8 mouse cellular contexts compared by ENCODE assay signal in genomic region chr10:118141018-118141883, GRCm38 (mm10). TPM values are rescaled to one million over a fixed set of nuclear protein-coding genes. Genes with fewer than 3 reads are reported as not detected.
A peak's percentile ranks its signal among the peaks of the same experiment; 100 is the strongest.
DNase-seq lines count a peak whose midpoint lies in the region; ATAC-seq and TF ChIP-seq lines count a peak whose summit lies in the region.

Mdm1 (plus strand) TSS chr10:118141811.

- H3K4me3 ChIP-seq in embryonic facial prominence, embryonic 14.5 days (ENCODE audit: low read depth, low read length) = peak within 1 kb of the TSS; percentile 76
- peak within 1 kb of the TSS; percentile 63 for H3K4me3 ChIP-seq in heart, adult 2 months
- H3K4me3 ChIP-seq in limb, embryonic 13.5 days = peak within 1 kb of the TSS; percentile 87
- H3K4me3 ChIP-seq in midbrain, embryonic 16.5 days (ENCODE audit: low read depth, low read length) = peak within 1 kb of the TSS; percentile 81

- peak; percentile 97 for DNase-seq in 3T3-L1 (ENCODE audit: low read depth, low spot score)
- DNase-seq in adrenal gland, postnatal 4 days (ENCODE audit: low spot score in 2 of 2) = peak; percentile 94 to 98
- peak; percentile 100 for DNase-seq in embryonic facial prominence, embryonic 14.5 days (ENCODE audit: low spot score)
- DNase-seq in heart, adult 2 months = peak; percentile 99
- DNase-seq in kidney, adult 8-10 months = peak; percentile 98 to 99
- DNase-seq in spleen, postnatal 10 days (ENCODE audit: low spot score in 2 of 2) = peak; percentile 97

- H3K79me2 ChIP-seq in heart, adult 2 months (replicated peaks; ENCODE audit: control insufficient read depth, insufficient read depth, low read length) = no peaks in the 10 kb centered on the region

- H3K9ac ChIP-seq in embryonic facial prominence, embryonic 14.5 days (ENCODE audit: low read depth, low read length) = peak within 1 kb of the TSS; percentile 74
- peak within 1 kb of the TSS; percentile 79 for H3K9ac ChIP-seq in heart, adult 2 months (ENCODE audit: low read depth, low read length)
- peak within 1 kb of the TSS; percentile 79 for H3K9ac ChIP-seq in limb, embryonic 13.5 days
- H3K9ac ChIP-seq in midbrain, embryonic 16.5 days (ENCODE audit: low read depth, low read length) = peak within 1 kb of the TSS; percentile 76

- peak; percentile 100 for ATAC-seq in embryonic facial prominence, embryonic 14.5 days (ENCODE audit: low read depth)
- peak; percentile 100 for ATAC-seq in limb, embryonic 13.5 days (ENCODE audit: low FRiP score, low read depth)
- ATAC-seq in midbrain, embryonic 16.5 days = peak; percentile 100

- TF ChIP-seq POLR2A in heart, adult 2 months (IDR thresholded peaks at IDR 0.05; ENCODE audit: insufficient read depth, low read depth, low read length) = peak; percentile 56

- 0 out of 2 replicates have a peak, but pooled peaks cover 3% of the 10 kb centered on the region for H3K4me1 ChIP-seq in embryonic facial prominence, embryonic 14.5 days (ENCODE audit: control insufficient read depth, insufficient read depth, low read length)
- H3K4me1 ChIP-seq in heart, adult 2 months (ENCODE audit: control insufficient read depth, insufficient read depth, low read length) = no peaks in the 10 kb centered on the region
- H3K4me1 ChIP-seq in limb, embryonic 13.5 days = peaks cover 14% of the 10 kb centered on the region
- H3K4me1 ChIP-seq in midbrain, embryonic 16.5 days (ENCODE audit: control insufficient read depth, insufficient read depth, low read length) = peaks cover 7% of the 10 kb centered on the region

- H3K4me2 ChIP-seq in embryonic facial prominence, embryonic 14.5 days (ENCODE audit: low read depth, low read length) = peak within 1 kb of the TSS; percentile 73
- peak within 1 kb of the TSS; percentile 77 for H3K4me2 ChIP-seq in limb, embryonic 13.5 days (replicated peaks)
- H3K4me2 ChIP-seq in midbrain, embryonic 16.5 days (ENCODE audit: low read length) = peak within 1 kb of the TSS; percentile 71

- H3K36me3 ChIP-seq in embryonic facial prominence, embryonic 14.5 days (ENCODE audit: control insufficient read depth, insufficient read depth, low read length) = no peaks in the 10 kb centered on the region
- H3K36me3 ChIP-seq in heart, adult 2 months (ENCODE audit: control insufficient read depth, insufficient read depth, low read length) = no peaks in the 10 kb centered on the region
- peaks cover 2% of the 10 kb centered on the region for H3K36me3 ChIP-seq in limb, embryonic 13.5 days
- H3K36me3 ChIP-seq in midbrain, embryonic 16.5 days (ENCODE audit: control insufficient read depth, insufficient read depth, low read length) = no peaks in the 10 kb centered on the region

- H3K27ac ChIP-seq in embryonic facial prominence, embryonic 14.5 days (replicated peaks; ENCODE audit: low read depth, low read length) = peak within 1 kb of the TSS; percentile 55
- H3K27ac ChIP-seq in heart, adult 2 months = peak within 1 kb of the TSS; percentile 26; the same call in 1 of the 2 replicates
- peak within 1 kb of the TSS; percentile 40; the same call in 1 of the 2 replicates for H3K27ac ChIP-seq in limb, embryonic 13.5 days
- peak within 1 kb of the TSS; percentile 58; the same call in 1 of the 2 replicates for H3K27ac ChIP-seq in midbrain, embryonic 16.5 days (ENCODE audit: low read length)

- no peak for TF ChIP-seq EP300 in heart, adult 2 months (IDR thresholded peaks at IDR 0.05; ENCODE audit: insufficient read depth, low read depth, low read length)

- TF ChIP-seq CTCF in heart, adult 2 months (IDR thresholded peaks at IDR 0.05) = no peak

- no peaks in the 10 kb centered on the region for H3K27me3 ChIP-seq in embryonic facial prominence, embryonic 14.5 days (replicated peaks; ENCODE audit: control insufficient read depth, insufficient read depth, low read length)
- no peaks in the 10 kb centered on the region for H3K27me3 ChIP-seq in heart, adult 2 months (ENCODE audit: control insufficient read depth, insufficient read depth, low read length)
- 0 out of 2 replicates have a peak, but pooled peaks cover 4% of the 10 kb centered on the region for H3K27me3 ChIP-seq in limb, embryonic 13.5 days
- no peaks in the 10 kb centered on the region for H3K27me3 ChIP-seq in midbrain, embryonic 16.5 days (ENCODE audit: control insufficient read depth, insufficient read depth, low read depth, low read length)

- H3K9me3 ChIP-seq in embryonic facial prominence, embryonic 14.5 days (ENCODE audit: control insufficient read depth, low read length) = no peaks in the 10 kb centered on the region
- no peaks in the 10 kb centered on the region for H3K9me3 ChIP-seq in limb, embryonic 13.5 days
- no peaks in the 10 kb centered on the region for H3K9me3 ChIP-seq in midbrain, embryonic 16.5 days (replicated peaks; ENCODE audit: control insufficient read depth, low read length, poor library complexity, severe bottlenecking)

- intact Hi-C loops in heart, adult 2 months (cut with DNase I) = no loop called here

- 9% methylated on average over 31 of the region's 47 CpGs for WGBS in embryonic facial prominence, embryonic 14.5 days
- 5% methylated on average over 47 of the region's 47 CpGs for WGBS in heart, adult 2 months
- WGBS in limb, embryonic 13.5 days = 5% methylated on average over 44 of the region's 47 CpGs
- 5% methylated on average over 47 of the region's 47 CpGs for WGBS in midbrain, embryonic 16.5 days

RNA-seq across cellular contexts. Expression of gene Mdm1, which starts in this region (rescaled TPM):
- 10 to 100 TPM; 23.4 to 25.9 TPM for total RNA-seq in adrenal gland, postnatal 4 days (2021)
- polyA plus RNA-seq in embryonic facial prominence, embryonic 14.5 days (2014; fragmentation: Nextera tagmentation; extraction: Ambion mirVana) = 27.2 and 31.7 TPM in 2 replicates
- total RNA-seq in heart, adult 2 months (2021) = 1 to 10 TPM; 3.9 to 4.0 TPM
- polyA plus RNA-seq in heart, adult 2 months (2012; rRNA removed) = 3.3 and 5.9 TPM in 2 replicates
- polyA plus RNA-seq in limb, embryonic 13.5 days (2015; fragmentation: Nextera tagmentation; extraction: Ambion mirVana) = 37.6 and 38.9 TPM in 2 replicates
- 30.6 and 31.7 TPM in 2 replicates for polyA plus RNA-seq in midbrain, embryonic 16.5 days (2015; fragmentation: Nextera tagmentation; extraction: Ambion mirVana)

Comparison
In these comparisons a context has a peak if more than half of its experiments do, and no peak if none do; other contexts are left out.
1. Peak in every context shown above with its lines: DNase-seq, ATAC-seq, H3K4me3 ChIP-seq and H3K27ac ChIP-seq.
2. RNA of gene Mdm1 (total RNA-seq): 23.4 to 25.9 TPM in adrenal gland, postnatal 4 days; 3.9 to 4.0 TPM in heart, adult 2 months; every median in the first group is over 4 times any median in the second.